Mouse (Mus musculus) left cerebral cortex, adult 9 months (tissue): ENCODE data around the gene Sox3.

ENCODE experiments used
- DNase-seq, 2 experiments: peaks; one replicate each; pipeline ENCODE4 v3.0.0; 2022; ENCODE audit warnings: low spot score in 2 of 2

Gene Sox3

GRCm38 (mm10) chrX:60892801-60893681 is at the start of gene Sox3:
Sox3 (minus strand) TSS chrX:60893430.
- no peak for DNase-seq

DNA sequence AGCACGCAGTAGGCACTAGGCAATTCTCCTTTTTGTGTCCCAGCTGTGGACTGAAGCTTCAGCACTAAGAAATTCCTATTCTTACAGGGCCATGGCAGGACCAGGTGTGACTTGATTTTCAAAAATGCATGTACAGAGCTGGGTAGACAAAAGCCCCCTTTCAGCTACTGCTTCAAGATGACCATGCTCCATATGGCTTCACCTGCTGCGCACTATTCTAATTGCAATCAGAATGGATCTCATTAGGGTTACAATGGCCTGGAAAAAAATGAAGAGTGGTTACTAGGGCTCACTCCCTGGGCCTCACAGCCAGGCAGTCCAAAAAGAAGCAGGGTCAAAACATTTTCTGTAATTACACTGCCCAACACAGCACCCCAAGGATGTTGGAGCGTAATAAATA is 47.0 kb upstream of the Sox3 start:
- no peak for DNase-seq

DNA sequence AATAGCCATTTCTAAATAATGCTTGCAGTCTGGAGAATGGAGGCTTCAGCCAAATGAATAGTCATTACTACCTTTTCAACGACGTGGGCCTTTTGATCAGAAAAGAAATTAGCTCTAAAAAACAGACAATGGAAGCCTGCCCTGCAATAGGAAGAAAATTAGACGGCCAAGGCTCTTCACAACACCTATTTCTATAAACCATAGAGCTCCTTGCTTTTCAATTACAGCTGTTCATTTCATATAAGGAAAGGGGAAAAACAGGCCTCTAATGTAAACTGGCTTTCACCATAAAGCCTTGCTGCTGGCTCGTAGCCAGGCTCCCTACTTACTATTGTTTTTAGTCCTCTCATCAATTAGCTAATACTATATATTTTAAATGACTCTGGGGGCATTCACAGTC is 6.3 kb upstream of the Sox3 start:
- no peak for DNase-seq

DNA sequence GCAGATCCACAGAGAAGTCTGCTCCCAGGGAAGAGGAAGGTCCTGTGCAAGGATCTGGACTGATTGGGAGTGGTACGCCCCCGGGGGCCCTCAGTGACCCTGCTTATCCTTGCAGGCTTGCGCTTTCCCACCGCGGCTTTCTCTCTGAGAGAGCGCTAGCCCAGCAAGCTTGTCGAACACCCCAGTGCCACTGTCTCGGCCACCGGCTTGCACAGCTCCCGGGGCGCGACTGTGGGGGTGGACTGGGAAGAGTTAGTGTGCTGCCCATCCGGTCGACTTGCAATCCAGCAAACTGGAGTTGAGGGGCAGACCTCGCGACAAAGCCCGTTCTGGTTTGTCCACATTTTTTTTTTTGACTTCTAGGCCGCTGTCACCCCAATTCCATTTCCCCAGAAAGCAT is 5.4 kb upstream of the Sox3 start:
- no peak for DNase-seq

GRCm38 (mm10) chrX:60896296-60896695 is 3.1 kb upstream of the Sox3 start:
- no peak for DNase-seq

- no peak for DNase-seq
Measured at GRCm38 (mm10) chrX:60895416-60895815, 2.2 kb upstream of the Sox3 start.

- DNase-seq: no peak
Measured at GRCm38 (mm10) chrX:60893720-60894543, 702 bp upstream of the Sox3 start.

GRCm38 (mm10) chrX:60892098-60892800 is 981 bp downstream of the Sox3 start:
- peak in 1 of 2 experiments; percentile 7 for DNase-seq

DNA sequence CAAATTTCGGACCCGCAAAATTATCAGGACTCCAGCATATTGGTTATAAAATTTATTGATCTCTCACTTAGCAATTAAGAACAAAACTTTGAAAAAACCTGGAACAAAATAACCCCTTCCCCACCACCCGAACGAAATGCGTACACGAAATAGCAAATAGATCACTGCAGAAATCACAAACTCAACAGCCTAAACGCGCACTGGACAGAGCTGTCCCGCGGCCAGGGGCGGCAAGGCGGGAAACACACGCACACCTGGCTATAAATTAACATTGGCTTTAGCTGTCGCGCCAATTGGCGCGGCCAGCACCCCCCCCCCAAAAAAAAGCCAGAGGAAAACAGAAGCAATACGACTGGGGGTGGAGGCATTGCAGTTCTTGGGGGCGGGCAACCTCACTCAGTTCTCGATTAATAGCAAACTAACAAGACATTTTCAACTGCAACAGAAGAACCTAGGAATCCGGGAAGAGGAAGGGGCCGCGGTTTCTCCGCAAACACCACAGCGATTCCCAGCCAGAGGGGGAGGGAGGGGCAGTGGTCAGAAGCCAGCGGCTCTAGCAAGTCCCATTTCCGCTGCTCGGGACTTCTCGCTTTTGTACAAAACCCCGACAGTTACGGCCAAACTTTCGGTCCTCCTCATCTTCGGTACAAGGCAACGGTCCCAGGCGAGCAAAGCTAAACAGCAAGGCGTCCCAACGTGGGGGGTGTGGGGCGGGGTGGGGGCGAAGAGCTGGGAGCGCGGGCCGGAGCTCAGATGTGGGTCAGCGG is 1.7 kb downstream of the Sox3 start:
- no peak for DNase-seq

DNA sequence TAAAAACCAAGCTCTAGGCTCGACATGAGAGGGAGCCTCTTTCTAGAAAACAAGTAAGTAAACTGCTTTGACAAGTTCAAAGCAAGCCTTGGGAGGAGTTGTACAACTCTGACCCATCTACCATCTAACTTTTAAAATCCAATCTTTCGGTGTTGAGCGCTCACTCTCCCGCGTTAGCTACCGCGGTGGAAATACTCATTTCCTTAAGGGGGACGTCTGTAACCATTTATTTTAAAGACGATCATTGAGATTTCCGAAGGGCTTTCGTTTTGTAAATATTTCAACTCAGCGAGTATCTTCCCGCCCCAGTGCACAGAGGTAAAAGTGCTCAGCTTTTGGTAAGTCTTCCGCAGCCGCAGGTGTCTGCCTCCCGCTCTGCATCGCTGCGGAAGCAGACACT is 2.6 kb downstream of the Sox3 start:
- no peak for DNase-seq

DNA sequence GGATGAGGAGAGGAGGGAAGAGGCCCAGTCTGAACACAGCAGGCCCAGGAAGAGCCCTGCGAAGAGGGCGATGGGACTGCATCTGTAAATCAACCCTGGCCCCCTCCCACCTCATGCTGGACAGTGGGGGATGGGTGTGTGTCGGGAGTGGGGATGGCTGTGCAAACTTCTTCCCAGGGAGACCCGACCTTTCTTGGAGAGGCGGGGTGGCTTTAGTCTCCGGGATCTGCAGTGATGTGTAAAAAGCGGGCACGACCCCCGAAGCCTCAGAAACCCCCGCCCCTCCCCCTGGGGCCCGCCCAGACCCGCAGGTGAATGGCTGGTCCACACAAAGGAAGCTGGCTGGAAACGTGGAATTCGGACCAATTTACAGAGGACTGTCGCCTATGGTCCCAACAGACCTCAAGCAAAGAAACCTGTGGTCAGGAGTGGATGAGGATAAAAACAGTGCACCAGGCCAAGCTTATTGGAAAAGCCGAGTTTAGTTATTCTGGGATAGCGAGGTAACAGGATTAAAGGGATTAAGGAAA is 3.2 kb downstream of the Sox3 start:
- DNase-seq: no peak
